Mouse (Mus musculus) urinary bladder, adult 18-20 months (tissue): ENCODE data around the gene Dnmbp.

Experiments used
- DNase-seq, 2 experiments: peaks; one replicate each; pipeline ENCODE4 v3.0.0; 2022; ENCODE audit warnings: low spot score in 2 of 2, mixed read lengths in 2 of 2

The Dnmbp gene

DNA sequence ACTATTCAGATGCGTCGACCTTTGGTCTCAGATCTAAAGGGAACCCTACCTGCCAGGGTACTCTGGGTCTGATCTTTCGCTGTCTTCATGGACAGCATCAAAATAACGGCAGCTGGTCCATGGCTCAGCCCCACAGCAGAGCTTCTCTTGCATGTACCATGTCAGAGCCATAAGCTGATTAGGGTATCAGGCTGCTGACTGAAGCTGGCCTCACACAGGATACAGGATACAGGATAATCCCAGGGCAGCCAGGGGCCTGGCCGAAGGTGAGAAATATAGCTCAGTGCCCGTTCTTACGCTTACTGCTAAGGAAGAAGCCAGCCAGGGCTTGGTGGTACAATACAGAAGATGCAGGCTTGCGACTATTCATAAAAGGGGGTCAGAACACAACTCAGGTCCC is 4.6 kb upstream of the Dnmbp start:
- no peak for DNase-seq

DNA sequence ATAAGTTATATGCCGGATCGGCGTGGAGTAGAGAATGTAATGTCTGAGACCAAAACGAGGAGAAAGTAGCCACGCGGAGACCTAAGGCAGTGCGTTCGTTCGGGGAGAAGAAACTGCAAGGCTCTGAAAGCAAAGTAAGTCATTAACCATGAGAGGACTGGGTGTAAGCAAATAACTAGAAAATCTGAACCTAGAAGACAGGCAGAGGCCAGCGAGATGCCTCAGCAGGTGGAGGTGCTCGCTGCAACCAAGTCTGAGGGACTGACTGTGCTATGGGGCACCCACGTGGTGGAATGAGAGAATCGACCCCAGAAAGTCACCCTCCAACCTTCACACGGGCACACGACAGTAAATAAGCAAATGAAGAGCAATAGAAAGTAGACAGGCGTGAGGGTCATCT is 3.1 kb upstream of the Dnmbp start:
- no peak for DNase-seq

DNA sequence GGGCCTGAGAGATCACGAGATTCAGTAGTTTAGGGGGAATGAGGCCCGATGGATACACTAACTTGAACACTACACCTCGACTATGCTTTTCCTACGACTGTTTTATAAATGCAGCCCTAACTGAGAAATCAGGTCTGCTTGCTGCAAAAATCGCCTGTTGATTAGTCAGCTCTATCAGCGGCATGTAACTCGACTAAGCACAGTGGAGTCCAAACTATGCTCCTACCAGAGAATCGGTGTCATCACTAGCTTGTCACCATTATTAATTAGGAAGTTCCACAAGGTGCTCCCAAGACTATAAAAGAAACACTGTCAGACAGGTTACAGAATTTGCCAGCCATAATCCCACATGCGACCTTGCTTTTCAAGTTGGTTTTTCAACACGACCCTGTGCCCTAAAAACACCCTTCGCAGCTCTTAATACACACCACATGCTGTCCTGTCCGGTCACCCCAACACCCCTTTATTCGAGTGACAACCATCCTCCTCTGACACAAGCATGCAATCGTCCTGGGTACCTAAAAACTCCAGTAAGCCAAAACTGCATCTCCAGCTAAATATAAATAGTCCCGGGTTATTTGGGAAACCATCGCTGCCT is 721 bp downstream of the Dnmbp start:
- DNase-seq: no peak

DNA sequence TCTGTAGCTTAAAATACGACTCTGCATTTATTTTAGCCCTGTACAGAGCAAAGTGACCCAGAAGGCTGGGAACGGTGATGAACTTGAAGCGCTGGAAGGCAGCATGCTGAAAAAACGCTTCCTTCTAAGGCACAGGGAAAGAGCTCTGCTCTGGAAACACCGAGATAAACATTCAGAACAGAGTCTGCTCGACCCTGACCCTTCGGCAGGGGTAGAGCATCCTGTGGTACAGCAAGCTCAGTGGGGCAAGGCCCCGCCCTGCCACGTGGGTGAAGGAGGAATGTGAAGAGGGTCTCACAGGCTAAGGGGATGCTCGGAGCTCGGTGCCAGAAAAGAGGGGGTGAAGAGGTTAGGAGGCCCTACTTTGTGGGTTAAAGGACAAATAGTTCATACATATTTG is 1.6 kb downstream of the Dnmbp start:
- peak in 1 of 2 experiments; percentile 45 for DNase-seq

DNA sequence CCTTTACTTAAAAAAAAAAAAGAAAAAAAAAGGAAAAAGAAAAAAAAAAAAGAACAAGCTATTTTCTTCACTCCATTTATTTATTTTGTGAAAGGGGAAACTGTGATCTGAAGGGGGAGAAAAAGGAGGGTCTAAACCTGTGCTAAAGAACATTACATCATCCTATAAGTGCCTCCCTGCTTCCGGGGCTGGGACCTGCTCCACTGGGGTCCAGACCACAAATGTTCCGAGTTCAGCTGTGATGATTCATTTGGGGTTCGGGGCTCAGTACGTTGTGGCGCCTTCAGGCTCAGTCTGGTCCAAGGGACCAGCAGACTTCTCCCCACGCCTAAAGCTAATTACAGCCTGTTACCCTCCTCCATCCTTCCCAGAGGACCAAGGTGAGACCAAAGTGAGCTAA is 9.1 kb downstream of the Dnmbp start:
- no peak for DNase-seq

DNA sequence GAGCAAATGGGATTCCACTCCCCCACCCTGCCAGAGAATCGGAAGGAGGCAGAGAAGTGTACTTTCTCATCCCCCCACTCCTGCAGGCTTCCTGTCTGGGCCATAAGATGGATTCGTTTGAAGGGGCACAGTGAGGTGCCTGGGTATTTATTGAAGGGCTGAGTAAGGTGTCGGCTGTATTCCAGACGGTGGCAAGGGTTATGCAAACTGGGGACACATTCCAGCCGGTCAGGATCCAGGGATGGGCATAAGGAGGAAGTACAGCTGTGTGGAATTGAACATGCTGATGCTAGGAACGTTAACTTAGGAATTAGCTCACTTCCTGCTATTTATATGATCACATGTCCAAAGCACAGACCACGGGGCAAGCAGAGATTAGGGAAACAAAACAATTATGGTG is 9.6 kb downstream of the Dnmbp start:
- DNase-seq: no peak

DNA sequence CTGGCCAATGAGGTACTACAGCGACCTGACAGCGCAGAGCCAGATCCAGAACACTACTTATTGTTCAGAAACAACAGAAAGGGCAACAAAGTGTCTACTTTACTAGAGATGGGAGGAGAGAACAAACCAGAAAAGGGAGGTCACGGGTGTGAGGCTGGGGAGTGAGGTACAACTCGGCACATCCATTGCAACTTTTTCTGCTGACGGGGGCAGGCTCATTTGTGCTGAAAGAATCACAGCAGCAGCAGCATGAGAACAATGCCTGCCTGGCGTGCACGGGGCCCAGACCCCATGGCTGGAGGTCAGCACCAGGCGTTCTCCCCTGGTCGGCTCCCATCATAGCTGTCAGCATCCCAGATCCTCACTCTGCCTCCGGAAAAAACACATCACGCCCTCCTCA is 10.1 kb downstream of the Dnmbp start:
- DNase-seq: no peak

DNA sequence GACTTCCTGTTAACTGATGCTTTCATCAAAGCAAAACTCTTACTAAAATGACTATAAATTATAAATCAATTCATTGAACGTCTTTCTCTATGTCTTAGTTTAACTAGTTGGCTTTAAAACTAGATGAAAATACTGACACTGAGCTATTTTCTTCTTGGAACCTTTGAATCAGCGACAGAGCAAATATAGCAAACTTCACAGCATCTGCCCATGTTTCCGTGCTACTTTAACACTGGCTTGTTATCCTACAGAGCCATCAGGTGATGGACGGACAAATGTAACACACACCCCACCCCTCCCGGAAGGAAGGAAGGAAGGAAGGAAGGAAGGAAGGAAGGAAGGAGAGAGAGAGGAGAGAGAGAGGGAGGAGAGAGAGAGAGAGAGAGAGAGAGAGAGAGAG is 12.0 kb downstream of the Dnmbp start:
- DNase-seq: no peak

DNA sequence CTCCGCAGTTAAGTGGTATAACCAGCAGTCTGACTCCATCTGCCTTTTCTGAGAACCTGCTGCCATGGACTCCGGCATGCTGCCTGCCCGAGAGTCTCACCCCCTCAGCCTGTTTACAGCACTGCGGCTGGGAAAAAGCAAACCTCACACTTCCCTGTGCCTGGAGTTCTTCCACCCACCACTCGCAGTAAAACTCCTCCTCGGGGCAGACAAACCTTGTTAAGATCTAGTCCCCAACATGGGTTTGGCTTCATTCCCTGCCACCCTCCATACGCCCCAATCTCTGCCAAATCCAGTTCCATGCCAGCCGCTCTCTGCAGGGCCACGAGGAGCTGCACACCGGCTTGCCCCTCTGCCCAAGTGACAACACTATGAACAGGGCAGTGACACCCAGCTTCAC is 12.9 kb downstream of the Dnmbp start:
- no peak for DNase-seq

DNA sequence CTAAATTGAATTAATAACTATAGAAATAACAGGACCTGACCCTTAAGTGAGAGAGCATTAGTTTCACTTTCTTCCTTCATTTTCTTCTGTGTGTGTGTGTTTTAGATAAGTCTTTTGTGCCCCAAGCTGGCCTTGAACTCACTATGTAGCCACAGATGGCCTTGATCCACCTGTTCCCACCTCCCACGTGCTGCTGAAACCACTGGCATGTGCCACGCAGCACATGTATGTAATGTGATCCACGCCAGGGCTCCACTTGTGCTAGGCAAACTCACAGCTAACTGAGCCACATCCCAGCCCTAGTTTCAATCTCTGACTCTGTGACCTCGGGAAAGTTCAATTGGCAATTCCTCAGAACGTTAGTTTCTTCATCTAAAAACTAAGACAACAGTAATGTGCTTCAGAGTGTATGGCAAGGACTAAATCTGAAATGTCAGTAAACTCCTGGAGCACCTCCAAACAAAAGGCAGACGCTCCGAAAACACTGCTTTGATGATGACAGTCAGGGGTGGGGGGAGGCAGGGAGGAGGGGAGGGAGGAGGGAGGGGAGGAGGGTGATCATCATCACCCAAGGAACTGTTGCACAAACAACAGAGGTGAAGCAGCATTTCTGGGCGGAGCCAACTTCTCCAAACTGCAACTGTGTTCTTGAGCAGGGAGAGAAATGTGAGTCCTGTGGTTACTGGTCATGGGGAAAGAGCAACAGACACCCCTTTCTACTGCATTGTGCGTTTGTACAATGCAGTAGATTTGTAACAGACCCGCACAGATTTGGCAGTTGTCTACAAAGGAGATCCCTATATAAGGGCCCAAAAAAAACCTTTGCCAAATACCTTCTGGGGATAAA is 13.6 kb downstream of the Dnmbp start:
- DNase-seq: no peak

DNA sequence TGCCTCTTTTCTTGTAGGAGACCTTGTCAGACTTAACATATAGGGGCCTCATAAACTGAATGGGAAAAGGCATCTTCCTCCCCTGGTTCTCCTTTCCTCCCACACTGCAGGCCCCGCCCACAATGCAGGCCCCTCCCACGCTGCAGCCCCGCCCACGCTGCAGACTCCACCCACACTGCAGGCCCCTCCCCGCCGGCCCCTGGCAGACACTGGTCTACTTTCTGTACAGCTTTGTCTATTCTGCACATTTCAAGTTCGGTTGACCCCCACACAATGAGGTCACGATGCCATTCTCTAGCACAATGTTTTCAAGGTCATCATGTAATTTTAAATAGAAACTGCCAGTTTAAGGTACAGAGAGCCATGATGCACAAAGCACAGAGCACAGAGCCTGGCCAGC is 15.6 kb downstream of the Dnmbp start:
- DNase-seq: no peak

DNA sequence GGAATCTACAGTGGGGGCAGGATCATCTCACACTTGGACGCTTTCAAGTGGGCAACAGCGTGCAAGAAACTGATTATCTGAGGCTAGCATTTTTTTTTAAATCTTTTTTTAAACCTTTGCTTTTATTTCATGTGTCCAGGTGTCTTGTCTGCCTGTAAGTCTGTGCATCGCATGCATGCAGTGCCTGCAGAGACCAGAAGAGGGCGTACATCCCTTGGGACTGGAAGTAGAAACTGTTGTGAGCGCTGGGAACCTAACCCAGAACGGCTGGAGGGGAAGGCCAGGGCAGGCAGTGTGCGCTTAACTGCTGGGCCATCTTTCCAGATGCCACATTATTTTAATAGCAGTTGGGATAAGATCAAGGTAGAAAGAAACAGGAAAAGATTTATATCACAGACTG is 17.0 kb downstream of the Dnmbp start:
- no peak for DNase-seq

DNA sequence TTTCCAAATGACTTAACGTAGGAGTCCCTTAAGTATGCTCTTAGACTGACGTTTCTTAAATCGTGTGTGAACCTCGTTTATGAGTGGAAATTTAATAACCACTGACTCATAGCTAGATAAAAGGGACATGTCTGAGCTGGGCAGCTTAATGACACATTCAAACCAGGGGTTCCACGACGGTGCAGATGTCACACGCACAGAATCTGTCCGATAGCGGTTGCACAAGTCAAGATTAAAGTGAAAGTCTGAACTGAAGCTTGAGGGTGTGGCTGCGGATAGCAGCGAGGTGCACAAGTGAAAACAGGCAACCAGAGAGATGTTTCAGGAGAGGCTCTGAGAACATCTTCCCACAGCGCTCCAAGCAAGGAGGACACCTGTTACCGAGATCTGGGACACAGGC is 18.6 kb downstream of the Dnmbp start:
- DNase-seq: peak in 1 of 2 experiments; percentile 44

DNA sequence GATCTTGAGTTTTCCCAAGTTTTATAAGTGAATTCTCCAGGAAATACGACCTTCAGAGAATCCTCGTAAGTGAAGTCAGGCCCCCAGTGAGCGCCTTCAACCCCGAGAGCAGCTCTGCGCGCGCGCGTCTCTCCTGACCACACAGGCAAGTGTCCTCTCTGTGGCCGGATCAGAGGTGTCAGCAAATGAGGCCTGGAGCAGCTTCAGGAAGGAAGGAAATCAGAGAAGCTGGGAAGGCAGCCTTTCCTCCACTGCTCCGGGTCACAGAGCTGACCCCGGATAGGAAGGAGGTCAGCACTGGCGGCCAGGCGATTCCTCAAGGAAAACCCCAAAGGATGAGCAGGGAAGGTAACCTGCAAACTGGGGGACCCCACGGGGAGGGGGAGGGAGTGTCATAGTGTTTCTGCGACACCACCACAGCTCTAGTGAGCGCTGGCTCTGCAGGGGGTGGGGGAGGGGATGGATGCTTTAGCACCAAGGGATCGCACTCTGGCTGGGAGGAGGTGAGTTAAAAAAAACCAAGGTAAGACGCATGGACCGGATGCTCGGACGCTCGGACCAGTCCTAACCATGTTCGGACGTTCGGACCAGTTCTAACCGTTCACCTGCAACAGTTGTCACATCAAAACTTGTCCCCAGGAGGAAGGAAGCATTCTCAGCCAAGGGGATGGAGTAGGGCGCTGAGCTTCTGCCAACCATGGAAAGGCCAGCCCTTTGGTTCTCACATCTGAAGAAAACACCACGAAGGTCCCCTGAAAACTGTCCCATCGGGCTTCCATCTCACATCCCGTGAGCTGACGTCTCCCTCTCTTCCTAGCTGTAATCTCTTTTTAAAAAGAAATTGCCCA is 19.3 kb downstream of the Dnmbp start:
- DNase-seq: no peak

DNA sequence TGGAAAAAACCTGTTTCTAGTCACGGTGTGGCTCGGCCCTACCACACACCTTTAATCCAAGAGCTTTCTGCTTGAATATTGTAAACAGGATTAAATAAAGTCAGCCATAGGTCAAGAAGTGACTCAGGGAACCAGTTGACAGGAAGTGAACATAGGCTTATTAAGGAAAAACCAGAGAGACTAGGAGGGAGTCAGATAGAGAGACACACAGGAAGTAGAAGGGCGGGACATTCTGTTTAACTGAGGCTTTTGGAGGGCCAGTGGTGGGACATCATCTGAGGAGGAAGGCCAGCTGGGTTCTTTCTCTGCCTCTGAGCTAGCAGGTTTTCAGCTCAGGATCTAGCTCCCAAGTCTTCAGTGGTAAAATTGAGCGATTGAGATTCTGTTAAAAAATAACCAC is 20.1 kb downstream of the Dnmbp start:
- DNase-seq: no peak

DNA sequence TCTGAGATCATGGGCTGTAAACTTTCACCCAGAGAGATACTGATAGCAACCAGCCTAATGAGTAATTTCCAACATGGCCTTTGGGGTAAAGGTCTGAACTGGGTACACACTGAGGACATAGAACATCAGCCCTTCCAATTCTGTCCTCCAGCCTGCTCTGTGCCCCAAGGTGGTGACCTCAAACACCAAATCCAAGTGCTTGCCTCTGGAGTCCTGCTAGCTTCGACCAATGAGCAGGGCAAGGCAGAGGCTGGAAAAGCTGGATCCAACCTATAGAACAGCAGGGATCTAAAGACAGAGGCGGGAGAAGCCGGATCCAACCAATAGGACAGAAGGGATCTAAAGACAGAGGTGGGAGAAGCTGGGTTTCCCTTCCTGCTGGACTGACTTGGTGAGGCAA is 21.2 kb downstream of the Dnmbp start:
- peak in 1 of 2 experiments; percentile 42 for DNase-seq

DNA sequence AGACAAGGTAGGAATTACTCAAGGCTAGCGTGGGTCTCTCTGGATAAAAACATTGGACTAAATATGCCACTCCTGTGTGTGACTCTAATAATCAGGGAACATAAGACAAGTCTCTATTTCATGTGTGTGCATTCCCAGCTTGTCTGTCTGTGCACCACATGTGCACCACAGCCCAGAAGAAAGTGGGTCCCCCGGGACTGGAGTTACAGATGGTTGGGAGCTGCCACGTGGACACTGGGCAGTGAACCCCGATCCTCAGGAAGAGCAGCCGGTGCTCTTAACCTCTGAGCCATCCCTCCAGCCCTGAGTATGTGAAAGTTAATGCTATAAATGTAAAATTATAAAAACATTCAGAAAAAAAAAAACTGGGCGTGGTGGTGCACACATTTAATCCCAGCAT is 22.2 kb downstream of the Dnmbp start:
- no peak for DNase-seq

DNA sequence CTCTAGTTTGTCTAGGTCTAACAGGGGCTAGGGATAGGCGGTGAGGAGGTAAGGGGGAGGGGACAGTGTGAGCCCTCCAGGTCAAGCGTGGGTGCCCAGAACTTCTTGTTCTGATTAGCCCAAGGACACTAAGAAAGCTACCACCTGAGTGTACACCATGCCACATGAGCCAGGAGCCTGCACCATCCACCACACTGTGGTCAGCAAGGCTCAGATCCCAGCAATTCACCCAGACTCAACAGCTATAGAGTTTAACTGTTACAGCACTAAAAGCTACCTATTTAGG is 22.6 kb downstream of the Dnmbp start:
- no peak for DNase-seq

DNA sequence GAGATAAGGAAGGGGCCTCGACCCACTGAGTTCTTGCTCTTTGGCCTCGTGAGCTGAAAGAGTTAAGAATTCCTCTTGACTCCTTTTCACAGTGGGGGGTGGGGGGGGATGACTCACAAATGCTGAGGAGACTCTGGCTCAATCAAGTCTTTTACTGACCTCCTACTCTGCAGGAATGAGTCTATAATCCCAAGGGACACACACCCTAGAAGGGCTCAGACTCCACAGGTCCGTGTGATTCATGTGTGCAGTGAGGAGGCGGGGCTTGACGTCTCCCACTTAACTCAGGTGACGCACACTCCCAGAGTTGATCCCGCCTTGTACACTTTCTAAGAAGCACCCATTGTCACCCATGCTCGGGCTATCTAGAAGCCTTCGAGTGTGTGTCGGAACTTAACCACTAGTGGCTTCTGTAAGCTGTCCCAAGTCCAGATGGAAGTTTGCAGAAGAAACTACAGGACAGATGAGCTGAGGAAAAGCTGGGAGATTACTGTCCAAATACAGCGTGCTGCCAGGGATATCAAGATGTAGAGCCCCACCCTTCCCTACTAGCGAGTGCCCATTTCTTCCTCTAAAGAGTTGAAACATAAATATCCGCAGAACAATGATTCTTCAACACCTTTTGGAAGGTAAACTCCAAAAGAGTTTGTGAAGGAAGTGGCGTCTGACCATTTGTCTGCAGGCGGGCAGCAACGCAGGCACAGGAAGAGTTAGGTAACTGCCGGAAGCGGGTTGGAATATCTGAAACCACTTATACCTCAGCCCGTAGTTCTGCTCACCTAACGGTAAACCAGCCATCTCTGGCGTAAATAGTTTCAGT is 23.2 kb downstream of the Dnmbp start:
- peak in 1 of 2 experiments; percentile 49 for DNase-seq

DNA sequence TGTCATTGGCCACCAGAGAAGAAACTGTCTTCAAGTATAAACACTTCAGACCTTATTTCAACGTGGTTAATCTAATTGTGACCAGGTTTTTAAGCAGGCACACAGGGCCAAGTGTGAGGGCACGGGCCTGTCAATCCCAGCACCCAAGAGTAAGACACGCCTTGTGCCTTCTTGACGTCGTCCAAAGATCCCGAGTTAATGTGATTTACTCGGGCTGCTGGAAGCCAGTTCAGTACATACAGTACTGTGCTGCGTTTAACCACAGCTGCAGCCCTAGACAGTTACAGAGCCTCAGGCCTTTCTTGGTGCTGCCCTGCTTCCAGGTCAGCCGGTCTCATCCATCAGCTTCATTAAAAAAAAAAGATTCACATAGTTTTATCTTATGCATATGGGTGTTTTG is 24.6 kb downstream of the Dnmbp start:
- DNase-seq: no peak

DNA sequence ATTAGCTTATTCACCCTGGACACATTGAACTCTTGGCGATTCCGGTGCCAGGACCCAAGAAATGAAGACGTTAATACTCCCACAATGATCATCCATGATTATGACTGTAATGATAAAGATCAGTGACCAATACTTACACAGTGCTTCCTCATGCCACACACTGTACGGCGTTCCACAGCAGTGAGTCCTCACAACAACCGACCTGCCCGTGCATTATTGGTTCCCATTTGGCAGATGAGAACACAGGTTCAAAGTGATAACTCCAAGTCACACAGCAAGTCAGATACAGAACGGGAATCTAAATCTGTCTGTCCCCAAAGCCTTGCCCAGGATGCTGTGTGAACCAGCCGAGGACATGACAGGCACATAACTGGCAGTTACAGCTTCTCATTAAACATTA is 25.0 kb downstream of the Dnmbp start:
- DNase-seq: no peak
